Mouse (Mus musculus) heart, embryonic 16.5 days (tissue): ENCODE measurements around the gene Ticam1. TPM values are rescaled to one million over a fixed set of nuclear protein-coding genes. Genes with fewer than 3 reads are reported as not detected.
"Not testable (repeated sequence)": the region's sequence is repeated elsewhere in the genome, so short reads cannot be mapped to it uniquely, and the experiment has no call there.

Experiments used
- ATAC-seq: fragments of 200-750 bp; cut with Nextera tagmentation; replicated peaks from 2 replicates; pipeline ENCODE4 v1.8.0; 2017; ENCODE audit warnings: moderate number of reproducible peaks; ENCODE audit not compliant: insufficient read depth, low FRiP score; ENCODE audit errors: extremely low read depth
- H3K27ac ChIP-seq: fragments of 300-500 bp; sonication (generic); 2 replicates; pipeline ENCODE4 v1.5.1; 2014; ENCODE audit warnings: mild to moderate bottlenecking, low read length, control low read depth, moderate library complexity
- H3K27me3 ChIP-seq: fragments of 300-500 bp; sonication (generic); 2 replicates; pipeline ENCODE4 v1.6.1; 2014; ENCODE audit warnings: low read length, mixed read lengths; ENCODE audit not compliant: control insufficient read depth, insufficient read depth
- H3K36me3 ChIP-seq: fragments of 300-500 bp; sonication (generic); 2 replicates; pipeline ENCODE4 v1.6.1; 2014; ENCODE audit not compliant: control insufficient read depth, insufficient read depth
- H3K4me1 ChIP-seq: fragments of 300-500 bp; sonication (generic); 2 replicates; pipeline ENCODE4 v1.6.1; 2014; ENCODE audit warnings: low read length, mixed read lengths; ENCODE audit not compliant: control insufficient read depth, insufficient read depth
- H3K4me2 ChIP-seq: fragments of 300-500 bp; sonication (generic); 2 replicates; pipeline ENCODE4 v1.6.1; 2014; ENCODE audit warnings: low read depth, mild to moderate bottlenecking, control low read depth, low read length
- H3K4me3 ChIP-seq: fragments of 300-500 bp; sonication (generic); 2 replicates; pipeline ENCODE4 v1.5.1; 2014; ENCODE audit warnings: mild to moderate bottlenecking, control low read depth, low read length
- H3K9ac ChIP-seq: fragments of 300-500 bp; sonication (generic); 2 replicates; pipeline ENCODE4 v1.6.1; 2014; ENCODE audit warnings: low read length, control low read depth
- H3K9me3 ChIP-seq: fragments of 300-500 bp; sonication (generic); replicated peaks from 2 replicates; pipeline ENCODE4 v1.6.1; 2016; ENCODE audit warnings: low read length; ENCODE audit not compliant: control insufficient read depth
- WGBS: fragments of 180-500 bp; shearing (Covaris S2); extraction: QIAGEN DNeasy Blood & Tissue Kit; methylation state at CpG from one replicate; pipeline ENCODE4 v1.1.7; 2014; 5-methylcytosine and 5-hydroxymethylcytosine counted together
- polyA plus RNA-seq: library from polyadenylated mRNA; unstranded; fragments of >200 nt; fragmentation: Nextera tagmentation; extraction: Ambion mirVana; gene quantifications from 2 replicates; pipeline ENCODE4 v1.2.1, GENCODE M21; 2015

Gene Ticam1
- polyA plus RNA-seq, 1 experiment from 2014 or later: 7.6 TPM

- Histone ChIP-seq H3K9me3 (no peaks in the 10 kb centered on the region), H3K27ac (peak overlapping the region; percentile 97), H3K9ac (peak overlapping the region; percentile 65), H3K4me2 (peak overlapping the region; percentile 95), H3K4me3 (no peak overlapping the region), H3K27me3 (no peaks in the 10 kb centered on the region), H3K36me3 (peaks cover 22% of the 10 kb centered on the region), H3K4me1 (peaks cover 59% of the 10 kb centered on the region)
- 38% methylated on average over 3 of the region's 3 CpGs for WGBS
- peak; percentile 18; the same call in 1 of the 2 replicates for ATAC-seq
Observed at GRCm38 (mm10) chr17:56261166-56261565, 15.4 kb downstream of the Ticam1 start.

GRCm38 (mm10) chr17:56259301-56260037 lies 17.1 kb downstream of the Ticam1 start:
- peak overlapping the region; percentile 95 for H3K4me2 ChIP-seq
- H3K27me3 ChIP-seq: no peaks in the 10 kb centered on the region
- H3K9me3 ChIP-seq: no peaks in the 10 kb centered on the region
- peak overlapping the region; percentile 54 for H3K9ac ChIP-seq
- peaks cover 22% of the 10 kb centered on the region for H3K36me3 ChIP-seq
- H3K27ac ChIP-seq: no peak overlapping the region
- peak overlapping the region; percentile 28 for H3K4me3 ChIP-seq
- peaks cover 62% of the 10 kb centered on the region for H3K4me1 ChIP-seq
- WGBS: 87% methylated on average over 10 of the region's 10 CpGs
- ATAC-seq: no peak

- H3K36me3 ChIP-seq: peaks cover 22% of the 10 kb centered on the region
- H3K9ac ChIP-seq: peak overlapping the region; percentile 49
- ATAC-seq, H3K27ac ChIP-seq, H3K9me3 ChIP-seq, H3K27me3 ChIP-seq: not testable (repeated sequence)
- H3K4me3 ChIP-seq: peak overlapping the region; percentile 28
- H3K4me1 ChIP-seq: peaks cover 62% of the 10 kb centered on the region
- peak overlapping the region; percentile 95 for H3K4me2 ChIP-seq
- 49% methylated on average over 2 of the region's 2 CpGs for WGBS
Observed at GRCm38 (mm10) chr17:56258812-56259211, 17.8 kb downstream of the Ticam1 start.

- H3K4me1 ChIP-seq: peaks cover 61% of the 10 kb centered on the region
- not testable (repeated sequence) for H3K27ac ChIP-seq, H3K27me3 ChIP-seq, ATAC-seq, H3K9ac ChIP-seq, H3K9me3 ChIP-seq
- WGBS: 89% methylated on average over 19 of the region's 19 CpGs
- H3K4me2 ChIP-seq: peak overlapping the region; percentile 95
- peaks cover 22% of the 10 kb centered on the region for H3K36me3 ChIP-seq
- H3K4me3 ChIP-seq: peak overlapping the region; percentile 76
Observed at GRCm38 (mm10) chr17:56258269-56258668, 18.3 kb downstream of the Ticam1 start.

GRCm38 (mm10) chr17:56257181-56257894 lies 19.2 kb downstream of the Ticam1 start:
- H3K9ac ChIP-seq: peak overlapping the region; percentile 85
- peaks cover 52% of the 10 kb centered on the region for H3K4me1 ChIP-seq
- H3K36me3 ChIP-seq: peaks cover 22% of the 10 kb centered on the region
- no peaks in the 10 kb centered on the region for H3K9me3 ChIP-seq
- H3K4me2 ChIP-seq: peak overlapping the region; percentile 95
- no peak for ATAC-seq
- H3K27me3 ChIP-seq: no peaks in the 10 kb centered on the region
- peak overlapping the region; percentile 92 for H3K27ac ChIP-seq
- 5% methylated on average over 57 of the region's 58 CpGs for WGBS
- peak overlapping the region; percentile 76 for H3K4me3 ChIP-seq

- Histone ChIP-seq H3K27ac (peak within 1 kb of the TSS; percentile 99), H3K9me3 (no peaks in the 10 kb centered on the region), H3K36me3 (peaks cover 19% of the 10 kb centered on the region), H3K9ac (peak within 1 kb of the TSS; percentile 85), H3K4me3 (peak within 1 kb of the TSS; percentile 76), H3K4me1 (peaks cover 43% of the 10 kb centered on the region), H3K4me2 (peak within 1 kb of the TSS; percentile 95), H3K27me3 (no peaks in the 10 kb centered on the region)
- ATAC-seq: peak; percentile 86
- WGBS: under 1% methylated on average over 28 of the region's 28 CpGs
Observed at GRCm38 (mm10) chr17:56256239-56256881, 20.2 kb downstream of the Ticam1 start, which contains the start of gene Fem1a. Fem1a (plus strand) TSS chr17:56256810.

GRCm38 (mm10) chr17:56255863-56256238 lies 20.7 kb downstream of the Ticam1 start:
- H3K4me3 ChIP-seq: peak overlapping the region; percentile 73
- H3K4me1 ChIP-seq: peaks cover 38% of the 10 kb centered on the region
- under 1% methylated on average over 32 of the region's 32 CpGs for WGBS
- peak overlapping the region; percentile 82 for H3K9ac ChIP-seq
- peaks cover 19% of the 10 kb centered on the region for H3K36me3 ChIP-seq
- H3K27me3 ChIP-seq: no peaks in the 10 kb centered on the region
- peak; percentile 92 for ATAC-seq
- no peaks in the 10 kb centered on the region for H3K9me3 ChIP-seq
- H3K4me2 ChIP-seq: peak overlapping the region; percentile 91
- peak overlapping the region; percentile 99 for H3K27ac ChIP-seq

- Histone ChIP-seq H3K9ac (no peak overlapping the region), H3K4me1 (peaks cover 34% of the 10 kb centered on the region), H3K27ac (peak overlapping the region; percentile 99), H3K27me3 (no peaks in the 10 kb centered on the region), H3K4me2 (peak overlapping the region; percentile 91), H3K4me3 (peak overlapping the region; percentile 21), H3K9me3 (no peaks in the 10 kb centered on the region), H3K36me3 (peaks cover 16% of the 10 kb centered on the region)
- 20% methylated on average over 9 of the region's 9 CpGs for WGBS
- ATAC-seq: no peak
Observed at GRCm38 (mm10) chr17:56255429-56255828, 21.2 kb downstream of the Ticam1 start.
